Mouse (Mus musculus): ENCODE data around the gene Htra1.

GRCm38 (mm10) chr7:131019181-131019580, 83.3 kb downstream of the Htra1 start:
- TF ChIP-seq CTCF (IDR thresholded peaks at IDR 0.05; ENCODE audit: extremely low read depth, insufficient read depth, low read length) (no peak), POLR2A (IDR thresholded peaks at IDR 0.05; ENCODE audit: extremely low read depth, insufficient read depth, low read length) (no peak)
